Mouse (Mus musculus) spleen, postnatal 10 days (tissue): ENCODE results near the gene 1700057G04Rik.

Source experiments
- DNase-seq, 2 experiments: peaks; one replicate each; pipeline ENCODE4 v3.0.0; 2021 to 2022; ENCODE audit warnings: low spot score in 2 of 2

1700057G04Rik gene

DNA sequence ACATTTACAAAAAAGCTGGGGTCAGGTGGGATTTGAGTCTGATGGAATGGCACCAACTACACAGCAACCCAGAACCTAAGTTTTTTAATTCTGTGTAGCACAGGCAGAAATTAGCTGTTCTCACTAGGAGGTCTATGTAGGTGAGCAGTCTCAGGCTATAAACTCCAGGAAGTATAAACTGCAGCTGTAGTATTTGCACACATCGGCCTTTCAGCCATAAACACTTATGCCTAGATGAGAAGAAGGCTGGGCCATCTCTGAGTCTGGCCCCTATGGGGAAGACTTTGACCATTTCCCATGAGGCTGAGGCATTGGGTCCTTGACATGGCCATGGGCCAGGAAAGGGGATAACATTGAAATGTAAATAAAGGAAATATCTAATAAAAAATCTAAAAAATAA, 76.7 kb downstream of the 1700057G04Rik start:
- DNase-seq: no peak

DNA sequence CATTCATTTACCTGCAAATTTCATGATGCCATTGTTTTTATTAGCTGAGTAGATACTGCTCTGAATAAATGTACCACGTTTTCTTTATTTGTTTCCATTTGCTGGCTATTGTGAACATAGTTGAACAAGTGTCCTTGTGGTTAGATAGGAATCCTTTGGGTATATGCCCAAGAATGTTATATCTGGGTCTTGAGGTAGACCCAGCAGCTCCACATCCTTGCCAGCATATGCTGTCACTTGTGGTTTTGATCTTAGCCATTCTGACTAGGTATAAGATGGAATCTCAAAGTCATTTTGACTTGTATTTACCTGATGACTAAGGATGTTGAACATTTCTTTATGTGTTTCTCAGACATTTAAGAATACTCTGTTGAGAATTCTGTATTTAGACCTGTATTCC, 77.7 kb downstream of the 1700057G04Rik start:
- no peak for DNase-seq

GRCm38 (mm10) chr9:92387404-92387803, 78.2 kb downstream of the 1700057G04Rik start:
- DNase-seq: no peak

- DNase-seq: no peak
These were observed 93.5 kb downstream of the 1700057G04Rik start for GRCm38 (mm10) chr9:92402628-92403027.
